Mouse (Mus musculus) kidney, embryonic 16.5 days (tissue): ENCODE measurements at regions not wholly inside any gene's neighbourhood (a gene's known extent, or its start where the extent isn't known, plus 50 kb on each side); places are given as distances from the start of the nearest gene placed in this dataset.

ENCODE experiments used
- ATAC-seq: fragments of 200-750 bp; cut with Nextera tagmentation; 2 replicates; pipeline ENCODE4 v1.8.0; 2017; ENCODE audit warnings: moderate TSS enrichment; ENCODE audit not compliant: low FRiP score, low TSS enrichment
- H3K27ac ChIP-seq: fragments of 300-500 bp; sonication (generic); 2 replicates; pipeline ENCODE4 v1.5.1; 2014; ENCODE audit warnings: low read length
- H3K27me3 ChIP-seq: fragments of 300-500 bp; sonication (generic); 2 replicates; pipeline ENCODE4 v1.6.1; 2014; ENCODE audit warnings: low read length, control low read depth, mixed read lengths; ENCODE audit not compliant: insufficient read depth
- H3K36me3 ChIP-seq: fragments of 300-500 bp; sonication (generic); 2 replicates; pipeline ENCODE4 v1.6.1; 2014; ENCODE audit warnings: low read length, control low read depth, mixed read lengths; ENCODE audit not compliant: insufficient read depth
- H3K4me1 ChIP-seq: fragments of 300-500 bp; sonication (generic); 2 replicates; pipeline ENCODE4 v1.6.1; 2014; ENCODE audit warnings: low read length, control low read depth, mixed read lengths; ENCODE audit not compliant: insufficient read depth
- H3K4me2 ChIP-seq: fragments of 300-500 bp; sonication (generic); replicated peaks from 2 replicates; pipeline ENCODE4 v1.6.1; 2014; ENCODE audit warnings: low read depth, low read length
- H3K4me3 ChIP-seq: fragments of 300-500 bp; sonication (generic); 2 replicates; pipeline ENCODE4 v1.5.1; 2014; ENCODE audit warnings: mild to moderate bottlenecking, low read length
- H3K9ac ChIP-seq: fragments of 300-500 bp; sonication (generic); replicated peaks from 2 replicates; pipeline ENCODE4 v1.6.1; 2014; ENCODE audit warnings: low read length
- H3K9me3 ChIP-seq: fragments of 300-500 bp; sonication (generic); 2 replicates; pipeline ENCODE4 v1.6.1; 2016; ENCODE audit warnings: low read length, control low read depth
- WGBS: fragments of 180-500 bp; shearing (Covaris S2); extraction: QIAGEN DNeasy Blood & Tissue Kit; methylation state at CpG from one replicate; pipeline ENCODE4 v1.1.7; 2014; 5-methylcytosine and 5-hydroxymethylcytosine counted together

GRCm38 (mm10) chr4:119040041-119040440, 68.5 kb upstream of the Slc2a1 start:
- Histone ChIP-seq H3K9me3 (no peaks in the 10 kb centered on the region), H3K9ac (no peak overlapping the region), H3K4me3 (no peak overlapping the region), H3K4me2 (no peak overlapping the region), H3K4me1 (no peaks in the 10 kb centered on the region), H3K36me3 (no peaks in the 10 kb centered on the region), H3K27ac (no peak overlapping the region), H3K27me3 (no peaks in the 10 kb centered on the region)
- 83% methylated on average over 6 of the region's 6 CpGs for WGBS
- no peak for ATAC-seq

GRCm38 (mm10) chr4:119041616-119042015, 66.9 kb upstream of the Slc2a1 start:
- no peaks in the 10 kb centered on the region for H3K27me3 ChIP-seq
- no peaks in the 10 kb centered on the region for H3K4me1 ChIP-seq
- H3K4me2 ChIP-seq, result no peak overlapping the region
- H3K27ac ChIP-seq, result no peak overlapping the region
- no peak for ATAC-seq
- 74% methylated on average over 6 of the region's 6 CpGs for WGBS
- H3K4me3 ChIP-seq, result no peak overlapping the region
- no peaks in the 10 kb centered on the region for H3K9me3 ChIP-seq
- no peaks in the 10 kb centered on the region for H3K36me3 ChIP-seq
- H3K9ac ChIP-seq, result no peak overlapping the region

- no peaks in the 10 kb centered on the region for H3K9me3 ChIP-seq
- no peak overlapping the region for H3K9ac ChIP-seq
- no peaks in the 10 kb centered on the region for H3K27me3 ChIP-seq
- no peak overlapping the region for H3K27ac ChIP-seq
- H3K4me1 ChIP-seq, result no peaks in the 10 kb centered on the region
- no peak overlapping the region for H3K4me3 ChIP-seq
- WGBS, result 58% methylated on average over 19 of the region's 19 CpGs
- H3K4me2 ChIP-seq, result no peak overlapping the region
- no peaks in the 10 kb centered on the region for H3K36me3 ChIP-seq
- ATAC-seq, result no peak
Measured at GRCm38 (mm10) chr4:119044005-119044677, 64.4 kb upstream of the Slc2a1 start.

- no peaks in the 10 kb centered on the region for H3K4me1 ChIP-seq
- ATAC-seq, result no peak
Measured at GRCm38 (mm10) chr4:119044836-119045235, 63.7 kb upstream of the Slc2a1 start.

GRCm38 (mm10) chr4:119050867-119051353, 57.6 kb upstream of the Slc2a1 start:
- Histone ChIP-seq H3K9me3 (no peaks in the 10 kb centered on the region), H3K9ac (no peak overlapping the region), H3K27ac (no peak overlapping the region), H3K36me3 (no peaks in the 10 kb centered on the region), H3K4me2 (no peak overlapping the region), H3K27me3 (no peaks in the 10 kb centered on the region), H3K4me3 (no peak overlapping the region), H3K4me1 (peaks cover 5% of the 10 kb centered on the region)
- peak; percentile 57; the same call in 1 of the 2 replicates for ATAC-seq
- 54% methylated on average over 2 of the region's 2 CpGs for WGBS

More at GRCm38 (mm10) chr4:119044836-119045235, 63.7 kb upstream of the Slc2a1 start:
- H3K27ac ChIP-seq, result no peak overlapping the region
- no peak overlapping the region for H3K4me3 ChIP-seq
- no peak overlapping the region for H3K4me2 ChIP-seq
- no peaks in the 10 kb centered on the region for H3K27me3 ChIP-seq
- 84% methylated on average over 13 of the region's 13 CpGs for WGBS
- no peak overlapping the region for H3K9ac ChIP-seq
- no peaks in the 10 kb centered on the region for H3K9me3 ChIP-seq
- no peaks in the 10 kb centered on the region for H3K36me3 ChIP-seq

GRCm38 (mm10) chr4:119052537-119052936, 56.0 kb upstream of the Slc2a1 start:
- H3K4me1 ChIP-seq, result peaks cover 5% of the 10 kb centered on the region
- no peak overlapping the region for H3K27ac ChIP-seq
- H3K9me3 ChIP-seq, result no peaks in the 10 kb centered on the region
- no peaks in the 10 kb centered on the region for H3K27me3 ChIP-seq
- no peak overlapping the region for H3K4me2 ChIP-seq
- H3K4me3 ChIP-seq, result no peak overlapping the region
- 70% methylated on average over 3 of the region's 3 CpGs for WGBS
- H3K9ac ChIP-seq, result no peak overlapping the region
- H3K36me3 ChIP-seq, result no peaks in the 10 kb centered on the region
- no peak for ATAC-seq

- Histone ChIP-seq H3K36me3 (no peaks in the 10 kb centered on the region), H3K9ac (no peak overlapping the region), H3K27ac (no peak overlapping the region), H3K4me2 (no peak overlapping the region), H3K4me1 (peaks cover 5% of the 10 kb centered on the region), H3K9me3 (no peaks in the 10 kb centered on the region), H3K27me3 (no peaks in the 10 kb centered on the region), H3K4me3 (no peak overlapping the region)
- WGBS, result 75% methylated on average over 4 of the region's 4 CpGs
- ATAC-seq, result no peak
Measured at GRCm38 (mm10) chr4:119053241-119053640, 55.3 kb upstream of the Slc2a1 start.

GRCm38 (mm10) chr4:119053680-119054079, 54.8 kb upstream of the Slc2a1 start:
- Histone ChIP-seq H3K4me2 (no peak overlapping the region), H3K36me3 (no peaks in the 10 kb centered on the region), H3K9me3 (no peaks in the 10 kb centered on the region), H3K4me1 (peaks cover 5% of the 10 kb centered on the region), H3K27ac (no peak overlapping the region), H3K4me3 (no peak overlapping the region), H3K9ac (no peak overlapping the region), H3K27me3 (no peaks in the 10 kb centered on the region)
- no peak for ATAC-seq
- WGBS, result 76% methylated on average over 6 of the region's 6 CpGs

- H3K9me3 ChIP-seq, result no peaks in the 10 kb centered on the region
- 80% methylated on average over 5 of the region's 5 CpGs for WGBS
- no peaks in the 10 kb centered on the region for H3K36me3 ChIP-seq
- no peak overlapping the region for H3K4me2 ChIP-seq
- H3K27ac ChIP-seq, result no peak overlapping the region
- no peak overlapping the region for H3K9ac ChIP-seq
- peaks cover 5% of the 10 kb centered on the region for H3K4me1 ChIP-seq
- H3K27me3 ChIP-seq, result no peaks in the 10 kb centered on the region
- ATAC-seq, result no peak
- no peak overlapping the region for H3K4me3 ChIP-seq
Measured at GRCm38 (mm10) chr4:119054129-119054528, 54.4 kb upstream of the Slc2a1 start.

GRCm38 (mm10) chr4:119057191-119057590, 51.3 kb upstream of the Slc2a1 start:
- no peaks in the 10 kb centered on the region for H3K27me3 ChIP-seq
- no peaks in the 10 kb centered on the region for H3K36me3 ChIP-seq
- no peak overlapping the region for H3K4me2 ChIP-seq
- 89% methylated on average over 6 of the region's 6 CpGs for WGBS
- no peaks in the 10 kb centered on the region for H3K9me3 ChIP-seq
- ATAC-seq, result no peak
- H3K4me1 ChIP-seq, result peaks cover 5% of the 10 kb centered on the region; the same call in 1 of the 2 replicates
- H3K27ac ChIP-seq, result no peak overlapping the region
- no peak overlapping the region for H3K4me3 ChIP-seq
- H3K9ac ChIP-seq, result no peak overlapping the region
